Mouse (Mus musculus) liver, adult 2 months (tissue): ENCODE data around the gene Gm11060. TPM values are rescaled to one million over a fixed set of nuclear protein-coding genes. Genes with fewer than 3 reads are reported as not detected.

Experiments used
- DNase-seq: peaks from one replicate; pipeline ENCODE4 v3.0.0-alpha.2; 2011; ENCODE audit warnings: low read depth, low spot score; ENCODE audit errors: extremely low read depth
- H3K27ac ChIP-seq: fragments of 200-500 bp; replicated peaks from 2 replicates; pipeline ENCODE4 v1.5.1; 2012; ENCODE audit warnings: low read depth, mild to moderate bottlenecking, control low read depth, inconsistent platforms, low read length; ENCODE audit not compliant: insufficient read depth
- H3K27me3 ChIP-seq: fragments of 200-500 bp; 2 replicates; pipeline ENCODE4 v1.6.1; 2012; ENCODE audit warnings: mild to moderate bottlenecking, moderate library complexity, low read length, inconsistent platforms; ENCODE audit not compliant: control insufficient read depth, insufficient read depth
- H3K36me3 ChIP-seq: fragments of 200-500 bp; 2 replicates; pipeline ENCODE4 v1.6.1; 2012; ENCODE audit warnings: low read length, inconsistent platforms; ENCODE audit not compliant: control insufficient read depth, insufficient read depth
- H3K4me1 ChIP-seq: fragments of 200-500 bp; 2 replicates; pipeline ENCODE4 v1.6.1; 2011; ENCODE audit warnings: low read length; ENCODE audit not compliant: control insufficient read depth, insufficient read depth
- H3K4me3 ChIP-seq: fragments of 200-500 bp; 2 replicates; pipeline ENCODE4 v1.5.1; 2011; ENCODE audit warnings: low read depth, mild to moderate bottlenecking, control low read depth, low read length, moderate library complexity; ENCODE audit not compliant: insufficient read depth
- H3K79me2 ChIP-seq: fragments of 200-500 bp; 2 replicates; pipeline ENCODE4 v1.6.1; 2012; ENCODE audit warnings: inconsistent platforms, mild to moderate bottlenecking, low read length, moderate library complexity; ENCODE audit not compliant: control insufficient read depth, insufficient read depth
- H3K9ac ChIP-seq: fragments of 200-500 bp; 2 replicates; pipeline ENCODE4 v1.6.1; 2012; ENCODE audit warnings: low read depth, mild to moderate bottlenecking, control low read depth, inconsistent platforms, low read length
- CTCF ChIP-seq: fragments of 200-500 bp; IDR thresholded peaks from 2 replicates; pipeline ENCODE4 v1.5.1; 2011; ENCODE audit warnings: low read depth, low read length, control low read depth
- POLR2A ChIP-seq: fragments of 200-500 bp; IDR thresholded peaks from 2 replicates; pipeline ENCODE4 v1.6.1; 2011; ENCODE audit warnings: low read length, control low read depth; ENCODE audit not compliant: insufficient read depth; ENCODE audit errors: extremely low read depth
- WGBS: fragments of 180-500 bp; shearing (Covaris S2); methylation state at CpG from one replicate; pipeline ENCODE4 v1.1.7; 2018; 5-methylcytosine and 5-hydroxymethylcytosine counted together
- polyA plus RNA-seq: library from polyadenylated mRNA; depleted of rRNA; stranded (reverse); fragments of >200 nt; gene quantifications from 2 replicates; pipeline ENCODE4 v1.2.3, GENCODE M21; 2012
- total RNA-seq: library from RNA; depleted of rRNA; stranded (reverse); fragments of >200 nt; gene quantifications from 2 replicates; pipeline ENCODE4 v1.2.3, GENCODE M21; 2014

The Gm11060 gene
- total and polyA plus RNA-seq, 2 experiments, result not detected

DNA sequence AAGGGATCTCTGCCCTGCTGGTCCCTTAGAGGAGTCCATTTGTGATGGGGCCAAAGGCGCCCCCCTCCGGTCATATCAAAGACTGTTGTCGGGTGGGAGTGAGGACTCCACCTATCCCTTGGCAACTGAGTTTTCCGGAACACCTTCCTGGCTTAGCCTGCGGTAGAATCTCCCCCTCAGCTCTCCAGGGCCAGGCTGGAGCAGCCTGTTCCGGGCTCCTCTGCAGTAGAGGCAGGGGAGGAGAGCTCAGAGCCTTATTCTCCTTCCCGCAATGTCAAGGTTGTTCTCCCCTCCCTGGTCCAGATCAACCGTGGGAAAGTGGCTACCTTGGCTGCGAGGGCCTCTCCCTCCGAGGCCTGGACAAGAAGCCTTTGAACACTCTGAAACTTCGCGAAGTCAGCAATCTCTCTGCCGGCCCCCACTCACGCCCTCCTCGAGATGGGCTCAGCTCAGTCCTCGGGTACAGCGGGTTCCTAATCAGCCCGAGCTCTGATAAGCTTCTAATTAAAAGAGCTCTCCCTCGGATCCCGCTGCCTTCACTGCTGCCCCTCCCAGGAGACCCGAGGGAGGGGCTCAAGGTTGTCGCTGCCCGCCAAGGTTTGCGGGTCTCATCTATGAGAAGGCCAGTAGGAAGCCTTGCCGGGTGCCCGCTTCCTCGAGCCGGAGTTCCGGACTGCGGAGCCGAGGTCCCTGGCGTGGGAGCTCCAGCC, 38.7 kb downstream of the Gm11060 start:
- TF ChIP-seq POLR2A (no peak), CTCF (no peak)

DNA sequence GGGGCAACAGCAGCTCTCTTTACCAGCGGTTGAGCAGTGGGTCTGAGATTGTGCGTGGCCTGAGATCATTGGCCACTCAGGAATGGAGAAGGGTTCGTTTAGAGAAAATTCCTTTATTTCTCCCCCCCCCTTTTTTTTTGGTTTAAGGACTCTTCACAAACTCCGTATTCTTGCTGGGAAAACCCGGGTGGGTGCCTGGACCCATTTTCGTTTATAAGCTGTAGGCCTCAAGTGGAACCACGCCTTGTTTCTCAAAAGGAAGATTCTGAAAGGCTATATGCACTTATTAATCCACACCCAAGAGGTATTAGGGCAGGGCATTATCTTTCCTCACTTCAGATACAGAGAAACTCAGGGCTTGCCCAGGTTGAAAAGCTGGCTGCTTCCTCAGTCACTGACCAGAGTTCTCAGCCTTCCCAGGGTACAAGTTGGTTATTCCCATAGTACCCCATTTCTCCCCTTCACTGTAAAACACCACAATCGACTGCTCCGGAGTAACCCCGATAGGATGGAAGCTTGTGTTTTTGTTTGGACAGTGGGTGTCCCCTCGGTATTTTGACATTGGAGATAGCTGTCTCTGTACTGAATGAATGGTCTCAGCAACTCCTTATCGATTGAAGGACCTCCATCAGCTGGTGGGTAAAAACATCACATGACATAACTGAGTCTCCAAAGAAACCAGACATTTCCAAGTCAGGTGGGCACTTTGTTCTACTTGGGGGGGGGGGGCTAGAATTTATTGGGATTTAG, 39.4 kb downstream of the Gm11060 start:
- Histone ChIP-seq H3K27ac (no peak overlapping the region), H3K36me3 (no peaks in the 10 kb centered on the region), H3K4me3 (no peak overlapping the region), H3K79me2 (no peaks in the 10 kb centered on the region), H3K27me3 (peaks cover 38% of the 10 kb centered on the region), H3K4me1 (no peaks in the 10 kb centered on the region), H3K9ac (no peak overlapping the region)
- WGBS, result 14% methylated on average over 12 of the region's 12 CpGs
- DNase-seq, result no peak
- TF ChIP-seq POLR2A (no peak), CTCF (no peak)

More for the DNA sequence above, 38.7 kb downstream of the Gm11060 start:
- H3K27ac ChIP-seq, result no peak overlapping the region
- H3K79me2 ChIP-seq, result no peaks in the 10 kb centered on the region
- no peak for DNase-seq
- H3K4me3 ChIP-seq, result no peak overlapping the region
- H3K4me1 ChIP-seq, result no peaks in the 10 kb centered on the region
- H3K36me3 ChIP-seq, result no peaks in the 10 kb centered on the region
- no peak overlapping the region for H3K9ac ChIP-seq
- peaks cover 40% of the 10 kb centered on the region for H3K27me3 ChIP-seq
- WGBS, result 4% methylated on average over 32 of the region's 32 CpGs

DNA sequence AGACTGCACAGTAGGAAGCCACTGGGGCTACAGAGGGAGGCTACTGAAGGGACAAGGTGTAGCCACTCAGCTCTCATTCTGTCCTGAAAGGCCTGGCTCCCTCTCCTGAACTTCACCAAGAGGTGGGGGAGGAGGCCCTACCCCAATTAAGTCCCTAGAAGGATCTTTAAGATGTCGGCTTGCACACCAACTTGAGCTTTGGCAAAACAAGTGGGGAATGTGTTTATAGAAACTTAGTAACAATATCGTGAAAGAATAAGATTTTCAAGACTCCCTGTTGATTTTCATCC, 39.9 kb downstream of the Gm11060 start:
- Histone ChIP-seq H3K27ac (no peak overlapping the region), H3K79me2 (no peaks in the 10 kb centered on the region), H3K36me3 (no peaks in the 10 kb centered on the region), H3K4me1 (no peaks in the 10 kb centered on the region), H3K27me3 (peaks cover 34% of the 10 kb centered on the region), H3K9ac (no peak overlapping the region), H3K4me3 (no peak overlapping the region)
- no peak for DNase-seq
- TF ChIP-seq CTCF, result no peak
- TF ChIP-seq POLR2A, result no peak
- 10% methylated on average over 2 of the region's 2 CpGs for WGBS

DNA sequence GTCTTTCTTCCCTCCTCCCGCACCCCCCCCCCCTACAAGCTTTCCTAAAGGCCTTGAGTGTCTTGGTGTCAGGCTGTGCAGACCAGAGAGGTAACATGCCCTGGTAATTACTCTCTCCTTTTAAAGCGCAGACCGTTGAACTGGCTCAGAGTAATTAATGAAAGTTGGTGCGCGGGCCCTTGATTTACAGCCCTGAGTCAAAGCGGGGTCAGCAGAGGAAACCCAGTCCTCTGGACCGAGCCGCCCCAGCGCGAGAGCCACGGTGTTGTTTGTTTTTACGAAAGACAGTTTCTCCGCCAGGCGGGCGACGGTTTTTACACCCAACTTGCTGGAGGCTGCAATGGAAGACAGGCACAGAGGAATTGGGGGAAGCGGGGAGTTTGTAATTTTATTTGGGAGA, 40.5 kb downstream of the Gm11060 start:
- H3K4me1 ChIP-seq, result no peaks in the 10 kb centered on the region
- no peak overlapping the region for H3K9ac ChIP-seq
- no peak overlapping the region for H3K4me3 ChIP-seq
- no peak for TF ChIP-seq POLR2A
- TF ChIP-seq CTCF, result no peak
- H3K27ac ChIP-seq, result no peak overlapping the region
- H3K79me2 ChIP-seq, result no peaks in the 10 kb centered on the region
- peaks cover 31% of the 10 kb centered on the region for H3K27me3 ChIP-seq
- no peaks in the 10 kb centered on the region for H3K36me3 ChIP-seq
- 3% methylated on average over 17 of the region's 17 CpGs for WGBS
- no peak for DNase-seq

DNA sequence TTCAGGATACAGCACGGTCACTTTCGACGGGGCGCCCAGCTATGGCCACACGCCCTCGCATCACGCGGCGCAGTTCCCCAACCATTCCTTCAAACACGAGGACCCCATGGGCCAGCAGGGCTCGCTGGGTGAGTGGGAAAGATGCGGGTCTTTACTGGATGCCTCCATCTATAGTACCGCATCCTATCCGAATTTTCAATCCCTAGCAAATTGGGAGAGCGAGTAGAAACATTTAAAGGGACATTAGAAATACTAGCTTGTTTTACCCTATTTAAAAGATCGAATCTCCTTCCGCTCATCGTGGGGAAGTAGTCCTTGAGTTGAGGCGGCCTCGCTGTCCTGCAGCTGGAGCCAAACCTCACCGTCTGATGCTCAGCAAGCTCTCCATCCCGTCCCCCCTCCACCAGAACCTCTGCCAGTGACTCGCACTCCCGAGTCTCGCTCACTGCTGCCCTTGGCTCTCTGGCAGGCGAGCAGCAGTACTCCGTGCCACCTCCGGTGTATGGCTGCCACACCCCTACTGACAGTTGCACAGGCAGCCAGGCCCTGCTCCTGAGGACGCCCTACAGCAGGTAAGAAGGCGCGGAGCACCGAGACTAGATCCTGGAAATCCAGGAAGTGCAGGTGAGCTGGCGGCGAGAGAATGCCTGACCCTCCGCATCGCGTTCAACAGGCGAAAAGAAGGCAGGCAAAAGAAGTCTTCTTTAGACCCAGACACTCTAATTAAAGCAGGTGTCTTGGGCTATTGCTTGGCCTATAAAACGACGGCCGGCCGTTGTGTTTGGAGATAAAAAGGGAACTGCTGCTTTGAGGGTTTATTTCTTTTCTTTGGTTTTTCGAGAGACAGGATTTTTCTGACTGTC, 41.3 kb downstream of the Gm11060 start:
- Histone ChIP-seq H3K4me3 (no peak overlapping the region), H3K4me1 (no peaks in the 10 kb centered on the region), H3K9ac (no peak overlapping the region), H3K27ac (no peak overlapping the region), H3K79me2 (no peaks in the 10 kb centered on the region), H3K27me3 (peaks cover 25% of the 10 kb centered on the region; the same call in 1 of the 2 replicates), H3K36me3 (no peaks in the 10 kb centered on the region)
- DNase-seq, result no peak
- TF ChIP-seq CTCF (no peak), POLR2A (no peak)
- 7% methylated on average over 43 of the region's 43 CpGs for WGBS
